10 mouse cellular contexts compared by ENCODE assay signal in genomic region chr6:33174616-33175015, GRCm38 (mm10).
DNase-seq lines count a peak whose midpoint lies in the region; ATAC-seq and TF ChIP-seq lines count a peak whose summit lies in the region.
"Had no signal": no experiment of that assay in that cellular context is flagged by ENCODE, and none has a peak within 500 bp of the region (broad histone marks: within the 10 kb centered on the region; RNA-seq: fewer than 3 reads in every experiment).

No protein-coding gene starts in this region.

- TF ChIP-seq CTCF in intestine, postnatal 0 days (IDR thresholded peaks at IDR 0.05; ENCODE audit: low read depth): peak; percentile 59

- no peak overlapping the region for H3K9ac ChIP-seq in intestine, postnatal 0 days (ENCODE audit: low read depth, low read length)
- H3K9ac ChIP-seq in intestine, embryonic 16.5 days (ENCODE audit: low read depth, low read length): no peak overlapping the region

- WGBS in intestine, postnatal 0 days: 59% methylated on average over 6 of the region's 6 CpGs
- WGBS in intestine, embryonic 16.5 days: 57% methylated on average over 6 of the region's 6 CpGs

- peak; percentile 21 for DNase-seq in 416B (ENCODE audit: low read depth)
- DNase-seq in ES-CJ7 (ENCODE audit: low read depth, low spot score): peak; percentile 51
- DNase-seq in induced T-regulatory cell, adult 2 months (ENCODE audit: low read depth): peak; percentile 17
- no peak for DNase-seq in frontal cortex, postnatal 25 days (ENCODE audit: low spot score in 2 of 2)
- DNase-seq in gastrocnemius, postnatal 4 days (ENCODE audit: low spot score in 2 of 2): no peak
- DNase-seq in kidney, adult 11 months: no peak
- DNase-seq: cerebellum, adult 9-11 months; retina, postnatal 1 day had no signal

- H3K4me2 ChIP-seq in intestine, postnatal 0 days (replicated peaks; ENCODE audit: low read depth): no peak overlapping the region
- no peak overlapping the region for H3K4me2 ChIP-seq in intestine, embryonic 16.5 days (ENCODE audit: low read depth, low read length)

- H3K9me3 ChIP-seq in intestine, postnatal 0 days (ENCODE audit: control insufficient read depth): no peaks in the 10 kb centered on the region
- no peaks in the 10 kb centered on the region for H3K9me3 ChIP-seq in intestine, embryonic 16.5 days (ENCODE audit: control insufficient read depth, low read length)

- no peak overlapping the region for H3K4me3 ChIP-seq in intestine, postnatal 0 days (ENCODE audit: low read depth, low read length)
- H3K4me3 ChIP-seq in intestine, embryonic 16.5 days (ENCODE audit: low read length): no peak overlapping the region

- no peak for ATAC-seq in intestine, postnatal 0 days
- ATAC-seq in intestine, embryonic 16.5 days: no peak

- H3K36me3 ChIP-seq in intestine, postnatal 0 days (ENCODE audit: control insufficient read depth, insufficient read depth): no peaks in the 10 kb centered on the region
- H3K36me3 ChIP-seq in intestine, embryonic 16.5 days (ENCODE audit: control insufficient read depth, insufficient read depth, low read length): no peaks in the 10 kb centered on the region

- H3K27me3 ChIP-seq in intestine, postnatal 0 days (replicated peaks; ENCODE audit: control insufficient read depth, insufficient read depth, low read length): no peaks in the 10 kb centered on the region
- no peaks in the 10 kb centered on the region for H3K27me3 ChIP-seq in intestine, embryonic 16.5 days (replicated peaks; ENCODE audit: control insufficient read depth, insufficient read depth, low read length)

- no peaks in the 10 kb centered on the region for H3K4me1 ChIP-seq in intestine, postnatal 0 days (replicated peaks; ENCODE audit: control insufficient read depth, insufficient read depth, low read length)
- no peaks in the 10 kb centered on the region for H3K4me1 ChIP-seq in intestine, embryonic 16.5 days (ENCODE audit: control insufficient read depth, insufficient read depth, low read length)

- H3K27ac ChIP-seq in intestine, postnatal 0 days (ENCODE audit: low read depth, low read length): no peak overlapping the region
- no peak overlapping the region for H3K27ac ChIP-seq in intestine, embryonic 16.5 days (ENCODE audit: low read length)

Comparison
In these comparisons a context has a peak if more than half of its experiments do, and no peak if none do; other contexts are left out.
1. DNase-seq: peak in 416B (single experiment), ES-CJ7 (single experiment) and induced T-regulatory cell, adult 2 months (single experiment); none in frontal cortex, postnatal 25 days (0 of 2), gastrocnemius, postnatal 4 days (0 of 2) and kidney, adult 11 months (single experiment).